23 mouse cellular contexts compared by ENCODE assay signal in genomic region chr12:73529131-73529530, GRCm38 (mm10). TPM values are rescaled to one million over a fixed set of nuclear protein-coding genes. Genes with fewer than 3 reads are reported as not detected.
A peak's percentile ranks its signal among the peaks of the same experiment; 100 is the strongest.
DNase-seq lines count a peak whose midpoint lies in the region; ATAC-seq and TF ChIP-seq lines count a peak whose summit lies in the region.
"Had no signal": no experiment of that assay in that cellular context is flagged by ENCODE, and none has a peak within 500 bp of the region (broad histone marks: within the 10 kb centered on the region; RNA-seq: fewer than 3 reads in every experiment).

No protein-coding gene starts in this region.

- H3K9ac ChIP-seq in lung, postnatal 0 days (replicated peaks; ENCODE audit: low read depth): no peak overlapping the region
- H3K9ac ChIP-seq in intestine, embryonic 15.5 days: no peak overlapping the region
- H3K9ac ChIP-seq: forebrain, embryonic 12.5 days; hindbrain, embryonic 13.5 days; liver, embryonic 12.5 days; lung, embryonic 15.5 days; midbrain, embryonic 13.5 days had no signal

- no peak for DNase-seq in lung, postnatal 0 days (ENCODE audit: low spot score)
- DNase-seq in lung, postnatal 36 days: no peak
- peak; percentile 85 for DNase-seq in embryo, embryonic 11 days
- DNase-seq in mesoderm, embryonic 11.5 days (ENCODE audit: low read depth, low spot score): peak; percentile 88
- DNase-seq in heart, adult 18-20 months: no peak
- DNase-seq in retina, embryonic 14.5 days (ENCODE audit: low spot score): no peak
- no peak for DNase-seq in gastrocnemius, adult 2 months
- DNase-seq: adrenal gland, adult 8-10 months; cerebellum, adult 9-10 months; gastrocnemius, postnatal 25 days; kidney, adult 18-20 months; thymus, postnatal 25 days had no signal

- 0 out of 2 replicates have a peak overlapping the region, but pooled peaks have one; percentile 3 for H3K4me2 ChIP-seq in lung, postnatal 0 days (replicated peaks; ENCODE audit: low read depth, low read length)
- H3K4me2 ChIP-seq in intestine, embryonic 15.5 days (replicated peaks): no peak overlapping the region; the same call in 1 of the 2 replicates
- H3K4me2 ChIP-seq: forebrain, embryonic 12.5 days; hindbrain, embryonic 13.5 days; liver, embryonic 12.5 days; lung, embryonic 15.5 days; midbrain, embryonic 13.5 days had no signal

- no peak overlapping the region for H3K4me3 ChIP-seq in lung, postnatal 0 days (ENCODE audit: low read depth, low read length)
- no peak overlapping the region for H3K4me3 ChIP-seq in intestine, embryonic 15.5 days (replicated peaks)
- no peak overlapping the region for H3K4me3 ChIP-seq in gastrocnemius, adult 2 months
- H3K4me3 ChIP-seq: forebrain, embryonic 12.5 days; hindbrain, embryonic 13.5 days; liver, embryonic 12.5 days; lung, embryonic 15.5 days; midbrain, embryonic 13.5 days had no signal

- WGBS in lung, postnatal 0 days: 28% methylated on average over 9 of the region's 9 CpGs
- 40% methylated on average over 9 of the region's 9 CpGs for whole genome bisulfite sequencing in intestine, embryonic 15.5 days

- intact Hi-C loops in gastrocnemius, adult 2 months (cut with DNase I): loop anchor here (10.0 kb wide), 1 partner anchor 684 kb away; no protein-coding TSS in a partner anchor

- TF ChIP-seq EP300 in lung, postnatal 0 days (IDR thresholded peaks at IDR 0.05): no peak

- no peaks in the 10 kb centered on the region for H3K4me1 ChIP-seq in lung, postnatal 0 days (ENCODE audit: insufficient read depth, low read depth, low read length)
- 0 out of 2 replicates have a peak, but pooled peaks cover 3% of the 10 kb centered on the region for H3K4me1 ChIP-seq in intestine, embryonic 15.5 days (replicated peaks)
- H3K4me1 ChIP-seq: hindbrain, embryonic 13.5 days; liver, embryonic 12.5 days; lung, embryonic 15.5 days; midbrain, embryonic 13.5 days had no signal

- no peak for TF ChIP-seq CTCF in lung, postnatal 0 days (IDR thresholded peaks at IDR 0.05)
- TF ChIP-seq CTCF in gastrocnemius, adult 2 months (IDR thresholded peaks at IDR 0.05): no peak

- no peaks in the 10 kb centered on the region for H3K27me3 ChIP-seq in lung, postnatal 0 days (replicated peaks; ENCODE audit: insufficient read depth, low read length)
- 0 out of 2 replicates have a peak, but pooled peaks cover 4% of the 10 kb centered on the region for H3K27me3 ChIP-seq in intestine, embryonic 15.5 days (replicated peaks)
- H3K27me3 ChIP-seq: forebrain, embryonic 12.5 days; midbrain, embryonic 13.5 days had no signal

- ATAC-seq in lung, postnatal 0 days: no peak
- peak; percentile 49 for ATAC-seq in intestine, embryonic 15.5 days
- ATAC-seq: liver, embryonic 12.5 days; midbrain, embryonic 13.5 days had no signal

- no peaks in the 10 kb centered on the region for H3K36me3 ChIP-seq in lung, postnatal 0 days (ENCODE audit: insufficient read depth, low read length)
- H3K36me3 ChIP-seq in intestine, embryonic 15.5 days: no peaks in the 10 kb centered on the region
- H3K36me3 ChIP-seq: forebrain, embryonic 12.5 days; hindbrain, embryonic 13.5 days; liver, embryonic 12.5 days; lung, embryonic 15.5 days; midbrain, embryonic 13.5 days had no signal

- H3K27ac ChIP-seq in lung, postnatal 0 days (ENCODE audit: low read length): no peak overlapping the region
- H3K27ac ChIP-seq in intestine, embryonic 15.5 days: no peak overlapping the region
- H3K27ac ChIP-seq in gastrocnemius, adult 2 months: no peak overlapping the region
- H3K27ac ChIP-seq: forebrain, embryonic 12.5 days; hindbrain, embryonic 13.5 days; kidney, postnatal 0 days; liver, embryonic 12.5 days; lung, embryonic 15.5 days; midbrain, embryonic 13.5 days had no signal

- no peaks in the 10 kb centered on the region for H3K9me3 ChIP-seq in lung, postnatal 0 days (ENCODE audit: low read length)
- H3K9me3 ChIP-seq in intestine, embryonic 15.5 days: no peaks in the 10 kb centered on the region
- H3K9me3 ChIP-seq: forebrain, embryonic 12.5 days; hindbrain, embryonic 13.5 days; liver, embryonic 12.5 days; lung, embryonic 15.5 days; midbrain, embryonic 13.5 days had no signal

RNA-seq across cellular contexts. Expression of gene Tmem30b, which starts 17.1 kb away (rescaled TPM):
- polyA plus RNA-seq in lung, postnatal 0 days (2015; fragmentation: Nextera tagmentation; extraction: Ambion mirVana): 19.3 and 19.4 TPM in 2 replicates
- 63.4 and 67.5 TPM in 2 replicates for polyA plus RNA-seq in intestine, embryonic 15.5 days (2015; fragmentation: Nextera tagmentation; extraction: Ambion mirVana)
- total RNA-seq in heart, adult 18-20 months (2021): under 1 TPM; 0.32 to 0.41 TPM
- total RNA-seq in gastrocnemius, adult 2 months (2021): under 1 TPM; 0.26 to 0.50 TPM
- total RNA-seq: left cerebral cortex, postnatal 25 days; megakaryocyte progenitor cell, adult 5-6 weeks; neutrophil, adult 5-6 weeks had no signal
- polyA plus RNA-seq: C2C12 had no signal

RNA-seq across cellular contexts. Expression of gene Prkch, which starts 55.5 kb away (rescaled TPM):
- polyA plus RNA-seq in lung, postnatal 0 days (2015; fragmentation: Nextera tagmentation; extraction: Ambion mirVana): 20.0 and 20.9 TPM in 2 replicates
- 7.3 and 7.7 TPM in 2 replicates for polyA plus RNA-seq in intestine, embryonic 15.5 days (2015; fragmentation: Nextera tagmentation; extraction: Ambion mirVana)
- total RNA-seq in heart, adult 18-20 months (2021): 10 to 100 TPM; 17.2 to 18.6 TPM
- total RNA-seq in gastrocnemius, adult 2 months (2021): 1 to 10 TPM; 5.5 to 7.6 TPM

Comparison
In these comparisons a context has a peak if more than half of its experiments do, and no peak if none do; other contexts are left out.
1. DNase-seq: peak in embryo, embryonic 11 days (single experiment) and mesoderm, embryonic 11.5 days (single experiment); none in lung, postnatal 0 days (single experiment), lung, postnatal 36 days (single experiment), heart, adult 18-20 months (0 of 2), retina, embryonic 14.5 days (single experiment) and gastrocnemius, adult 2 months (single experiment).